Mouse (Mus musculus): Measurements from ENCODE around the gene Alkbh7.

GRCm38 (mm10) chr17:56999414-56999813, 2.3 kb downstream of the Alkbh7 start:
- no peak for TF ChIP-seq CTCF (IDR thresholded peaks at IDR 0.05; ENCODE audit: low read depth, low read length)
- TF ChIP-seq POLR2A (IDR thresholded peaks at IDR 0.05; ENCODE audit: extremely low read depth, insufficient read depth, low read length): no peak

All from liver, adult 2 months (tissue).